8 mouse cellular contexts compared by ENCODE assay signal in the genomic region with DNA sequence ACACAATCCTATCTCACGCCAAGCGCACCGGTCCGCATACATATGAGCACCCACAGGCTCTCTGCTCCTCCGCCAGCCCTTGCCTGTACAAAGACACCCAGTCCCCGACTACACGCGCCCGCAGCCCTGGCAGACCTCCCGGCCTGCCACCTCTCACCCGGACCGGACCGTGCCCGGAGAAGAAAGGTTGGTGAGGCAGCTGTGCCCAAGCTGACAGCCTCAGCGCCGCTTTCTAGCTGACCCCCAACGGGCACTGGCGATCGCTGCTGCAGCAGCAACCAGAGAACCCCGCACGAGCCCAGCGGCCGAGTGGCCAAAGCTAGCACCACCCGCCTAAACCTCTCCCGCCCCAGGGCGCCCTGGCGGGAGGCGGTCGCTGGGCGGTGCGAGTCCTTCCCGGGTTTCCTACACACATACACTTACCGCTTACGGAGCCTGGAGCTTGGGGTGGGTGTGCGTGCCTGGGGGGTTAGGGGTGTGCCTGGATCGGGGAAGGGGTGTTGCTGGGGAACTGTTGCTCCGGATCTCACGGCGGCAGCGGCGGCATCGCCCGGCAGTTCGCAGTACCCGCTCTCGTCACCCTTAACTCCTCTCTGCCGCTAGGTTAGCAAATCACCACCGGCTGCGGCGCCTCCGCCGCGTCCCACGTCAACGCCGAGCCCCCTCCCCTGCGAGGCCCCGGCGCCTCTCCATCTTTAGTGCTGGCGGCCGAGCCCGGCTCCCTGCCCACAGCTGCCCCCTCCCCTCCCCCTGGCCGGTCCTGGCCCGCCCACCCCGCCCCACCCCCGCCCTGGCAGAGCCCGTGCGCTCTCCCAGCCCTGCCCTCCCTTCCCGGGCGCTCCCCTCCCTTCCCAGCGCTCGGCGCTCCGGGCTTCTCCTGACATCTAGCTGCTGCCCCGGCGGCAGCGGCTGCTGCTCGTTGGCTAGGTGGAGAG. TPM values are rescaled to one million over a fixed set of nuclear protein-coding genes. Genes with fewer than 3 reads are reported as not detected.
A peak's percentile ranks its signal among the peaks of the same experiment; 100 is the strongest.
DNase-seq lines count a peak whose midpoint lies in the region; ATAC-seq and TF ChIP-seq lines count a peak whose summit lies in the region.

A gene (minus strand): TSS at position 592 of the 935 bp plus-strand sequence.

- H3K27me3 ChIP-seq in intestine, postnatal 0 days (replicated peaks; ENCODE audit: control insufficient read depth, insufficient read depth, low read length) = peaks cover 61% of the 10 kb centered on the region

- H3K4me3 ChIP-seq in intestine, postnatal 0 days (ENCODE audit: low read depth, low read length) = peak within 1 kb of the TSS; percentile 71

- under 1% methylated on average over 73 of the region's 78 CpGs for WGBS in intestine, postnatal 0 days

- H3K27ac ChIP-seq in intestine, postnatal 0 days (ENCODE audit: low read depth, low read length) = peak within 1 kb of the TSS; percentile 50

- H3K9me3 ChIP-seq in intestine, postnatal 0 days (ENCODE audit: control insufficient read depth) = no peaks in the 10 kb centered on the region

- H3K9ac ChIP-seq in intestine, postnatal 0 days (ENCODE audit: low read depth, low read length) = peak within 1 kb of the TSS; percentile 69

- peak; percentile 43 to 64 for DNase-seq in adrenal gland, postnatal 4 days (ENCODE audit: low spot score in 2 of 2)
- DNase-seq in embryo, embryonic 9.5 days (ENCODE audit: extremely low spot score) = peak; percentile 95
- no peak for DNase-seq in gonadal fat pad, adult 2 months (ENCODE audit: low read depth)
- peak; percentile 91 for DNase-seq in left cerebral cortex, postnatal 4 days
- DNase-seq in mesoderm, embryonic 11.5 days (ENCODE audit: low read depth, low spot score) = peak; percentile 91
- DNase-seq in right cerebral cortex, postnatal 36 days (ENCODE audit: low spot score in 2 of 2) = peak; percentile 77 to 80

- intact Hi-C loops in left cerebral cortex, postnatal 4 days (cut with DNase I) = loop anchor here (5.0 kb wide), 2 partner anchors 99 to 164 kb away; no protein-coding TSS in a partner anchor

- TF ChIP-seq CTCF in intestine, postnatal 0 days (IDR thresholded peaks at IDR 0.05; ENCODE audit: low read depth) = peak; percentile 60

- no peaks in the 10 kb centered on the region for H3K4me1 ChIP-seq in intestine, postnatal 0 days (replicated peaks; ENCODE audit: control insufficient read depth, insufficient read depth, low read length)

- peak within 1 kb of the TSS; percentile 90 for H3K4me2 ChIP-seq in intestine, postnatal 0 days (replicated peaks; ENCODE audit: low read depth)

- peak; percentile 75 for ATAC-seq in intestine, postnatal 0 days
- ATAC-seq in inflammation-experienced regulatory T-cells, adult 6 months = no peak

- peaks cover 12% of the 10 kb centered on the region; the same call in 1 of the 2 replicates for H3K36me3 ChIP-seq in intestine, postnatal 0 days (ENCODE audit: control insufficient read depth, insufficient read depth)

RNA-seq across cellular contexts. Expression of the gene that starts here (rescaled TPM):
- total RNA-seq in adrenal gland, postnatal 4 days (2021) = 10 to 100 TPM; 32.4 to 47.4 TPM
- 22.4 and 26.2 TPM in 2 replicates for polyA plus RNA-seq in gonadal fat pad, adult 2 months (2012; rRNA removed)
- polyA plus RNA-seq in intestine, postnatal 0 days (2015; fragmentation: Nextera tagmentation; extraction: Ambion mirVana) = 0.61 and 0.91 TPM in 2 replicates
- total RNA-seq in left cerebral cortex, postnatal 4 days (2021) = 10 to 100 TPM; 28.9 to 29.6 TPM
- not detected for polyA plus RNA-seq in inflammation-experienced regulatory T-cells, adult 6 months (2017; shearing (Covaris generic))

Comparison
In these comparisons a context has a peak if more than half of its experiments do, and no peak if none do; other contexts are left out.
1. RNA of the gene that starts here (polyA plus RNA-seq): 22.4 to 26.2 TPM in gonadal fat pad, adult 2 months; 0.61 to 0.91 TPM in intestine, postnatal 0 days and not detected in inflammation-experienced regulatory T-cells, adult 6 months; every median in the first group is over 10 times any median in the second.
2. Peak in ATAC-seq, H3K4me3 ChIP-seq, H3K27ac ChIP-seq, H3K9ac ChIP-seq and H3K4me2 ChIP-seq in intestine, postnatal 0 days; RNA of the gene not detected or under 1 TPM.